Mouse (Mus musculus): ENCODE measurements around the gene Nfasc.

- TF ChIP-seq GATA1 (IDR thresholded peaks at IDR 0.05; ENCODE audit: borderline replicate concordance, low read length): no peak
- TF ChIP-seq FLI1 (IDR thresholded peaks at IDR 0.05; ENCODE audit: low read length): no peak
These were observed 4.7 kb upstream of the Nfasc start for GRCm38 (mm10) chr1:132746302-132746701.

Data from megakaryocyte, embryonic 14.5 days (primary cell).